Mouse (Mus musculus): ENCODE data around the gene Nadk.

- no peak for TF ChIP-seq CTCF (IDR thresholded peaks at IDR 0.05; ENCODE audit: control insufficient read depth, insufficient read depth, insufficient replicate concordance, low read depth, low read length)
- TF ChIP-seq POLR2A (IDR thresholded peaks at IDR 0.05; ENCODE audit: control insufficient read depth, low read depth, low read length): no peak
Observed at GRCm38 (mm10) chr4:155596606-155597005, 34.4 kb downstream of the Nadk start.
